Mouse (Mus musculus): ENCODE results near the gene Hip1r. TPM values are rescaled to one million over a fixed set of nuclear protein-coding genes. Genes with fewer than 3 reads are reported as not detected.
A peak's percentile ranks its signal among the peaks of the same experiment; 100 is the strongest.

The Hip1r gene
- polyA plus RNA-seq, 2 experiments = 7.2 to 7.6 TPM

- WGBS (ENCODE audit: insufficient replicate concordance) = 5% methylated on average over 7 of the region's 7 CpGs
- H3K4me2 ChIP-seq (ENCODE audit: low read depth) = peak overlapping the region; percentile 55
- ATAC-seq (ENCODE audit: insufficient read depth) = no peak
- TF ChIP-seq EP300 (IDR thresholded peaks at IDR 0.05; ENCODE audit: low read depth) (0 out of 2 replicates have a peak, but pooled peaks have one; percentile 5), CTCF (IDR thresholded peaks at IDR 0.05; ENCODE audit: low read depth) (no peak)
- peak overlapping the region; percentile 40; the same call in 1 of the 2 replicates for H3K9ac ChIP-seq (replicated peaks)
- peaks cover 45 to 75% of the 10 kb centered on the region in 2 experiments for H3K4me1 ChIP-seq (replicated peaks; ENCODE audit: control insufficient read depth in 2 of 2, insufficient read depth in 2 of 2, low read length in 1 of 2)
- peak overlapping the region in 1 of 2 experiments; percentile 2; a peak in 2 of 4 replicates for H3K4me3 ChIP-seq (ENCODE audit: insufficient read depth in 1 of 2, low read depth in 2 of 2, low read length in 2 of 2)
- no peaks in the 10 kb centered on the region for H3K9me3 ChIP-seq (ENCODE audit: control insufficient read depth, low read length)
- DNase-seq (ENCODE audit: low read depth in 3 of 3, low spot score in 3 of 3) = no peak
- no peaks in the 10 kb centered on the region for H3K27me3 ChIP-seq (ENCODE audit: control insufficient read depth, insufficient read depth, low read length)
- peak overlapping the region; percentile 39 for H3K27ac ChIP-seq
- no peaks in the 10 kb centered on the region; the same call in 1 of the 2 replicates for H3K36me3 ChIP-seq (replicated peaks; ENCODE audit: control insufficient read depth, insufficient read depth, low read depth)
Observed at GRCm38 (mm10) chr5:124022365-124022764, 48.9 kb downstream of the Hip1r start.

GRCm38 (mm10) chr5:124024677-124025076 lies 51.2 kb downstream of the Hip1r start:
- Histone ChIP-seq H3K36me3 (replicated peaks; ENCODE audit: control insufficient read depth, insufficient read depth, low read depth) (no peaks in the 10 kb centered on the region; the same call in 1 of the 2 replicates), H3K27ac (0 out of 2 replicates have a peak overlapping the region, but pooled peaks have one; percentile 12), H3K9ac (replicated peaks) (no peak overlapping the region), H3K4me3 (ENCODE audit: insufficient read depth in 1 of 2, low read depth in 2 of 2, low read length in 2 of 2) (no peak overlapping the region), H3K9me3 (ENCODE audit: control insufficient read depth, low read length) (no peaks in the 10 kb centered on the region), H3K27me3 (ENCODE audit: control insufficient read depth, insufficient read depth, low read length) (no peaks in the 10 kb centered on the region), H3K4me1 (replicated peaks; ENCODE audit: control insufficient read depth in 2 of 2, insufficient read depth in 2 of 2, low read length in 1 of 2) (peaks cover 38 to 74% of the 10 kb centered on the region in 2 experiments), H3K4me2 (ENCODE audit: low read depth) (no peak overlapping the region)
- TF ChIP-seq EP300 (IDR thresholded peaks at IDR 0.05; ENCODE audit: low read depth) = no peak
- no peak for DNase-seq (ENCODE audit: low read depth in 3 of 3, low spot score in 3 of 3)
- WGBS (ENCODE audit: insufficient replicate concordance) = 81% methylated on average over 6 of the region's 6 CpGs
- no peak for ATAC-seq (ENCODE audit: insufficient read depth)

GRCm38 (mm10) chr5:124025146-124025545 lies 51.7 kb downstream of the Hip1r start:
- H3K27me3 ChIP-seq (ENCODE audit: control insufficient read depth, insufficient read depth, low read length) = no peaks in the 10 kb centered on the region
- no peaks in the 10 kb centered on the region for H3K9me3 ChIP-seq (ENCODE audit: control insufficient read depth, low read length)
- ATAC-seq (ENCODE audit: insufficient read depth) = no peak
- DNase-seq (ENCODE audit: low read depth in 3 of 3, low spot score in 3 of 3) = no peak
- WGBS (ENCODE audit: insufficient replicate concordance) = 56% methylated on average over 9 of the region's 9 CpGs
- TF ChIP-seq EP300 (IDR thresholded peaks at IDR 0.05; ENCODE audit: low read depth) = no peak
- no peak for TF ChIP-seq CTCF (IDR thresholded peaks at IDR 0.05; ENCODE audit: low read depth)
- no peaks in the 10 kb centered on the region; the same call in none of the 2 replicates for H3K36me3 ChIP-seq (replicated peaks; ENCODE audit: control insufficient read depth, insufficient read depth, low read depth)
- no peak overlapping the region for H3K4me3 ChIP-seq (ENCODE audit: insufficient read depth in 1 of 2, low read depth in 2 of 2, low read length in 2 of 2)
- H3K4me1 ChIP-seq (replicated peaks; ENCODE audit: control insufficient read depth in 2 of 2, insufficient read depth in 2 of 2, low read length in 1 of 2) = peaks cover 39 to 73% of the 10 kb centered on the region in 2 experiments
- no peak overlapping the region for H3K4me2 ChIP-seq (ENCODE audit: low read depth)
- H3K9ac ChIP-seq (replicated peaks) = no peak overlapping the region
- H3K27ac ChIP-seq = 0 out of 2 replicates have a peak overlapping the region, but pooled peaks have one; percentile 12

- Histone ChIP-seq H3K4me1 (replicated peaks; ENCODE audit: control insufficient read depth in 2 of 2, insufficient read depth in 2 of 2, low read length in 1 of 2) (peaks cover 40 to 75% of the 10 kb centered on the region in 2 experiments), H3K27me3 (ENCODE audit: control insufficient read depth, insufficient read depth, low read length) (no peaks in the 10 kb centered on the region), H3K9me3 (ENCODE audit: control insufficient read depth, low read length) (no peaks in the 10 kb centered on the region), H3K4me3 (ENCODE audit: insufficient read depth in 1 of 2, low read depth in 2 of 2, low read length in 2 of 2) (no peak overlapping the region), H3K27ac (no peak overlapping the region), H3K4me2 (ENCODE audit: low read depth) (0 out of 2 replicates have a peak overlapping the region, but pooled peaks have one; percentile 16), H3K9ac (replicated peaks) (no peak overlapping the region), H3K36me3 (replicated peaks; ENCODE audit: control insufficient read depth, insufficient read depth, low read depth) (no peaks in the 10 kb centered on the region; the same call in none of the 2 replicates)
- ATAC-seq (ENCODE audit: insufficient read depth) (no peak), DNase-seq (ENCODE audit: low read depth in 3 of 3, low spot score in 3 of 3) (no peak)
- TF ChIP-seq EP300 (IDR thresholded peaks at IDR 0.05; ENCODE audit: low read depth) = no peak
- TF ChIP-seq CTCF (IDR thresholded peaks at IDR 0.05; ENCODE audit: low read depth) = no peak
- WGBS (ENCODE audit: insufficient replicate concordance) = 80% methylated on average over 15 of the region's 15 CpGs
Observed at GRCm38 (mm10) chr5:124025587-124026441, 52.4 kb downstream of the Hip1r start.

GRCm38 (mm10) chr5:124026568-124026967 lies 53.1 kb downstream of the Hip1r start:
- Histone ChIP-seq H3K27ac (no peak overlapping the region), H3K36me3 (replicated peaks; ENCODE audit: control insufficient read depth, insufficient read depth, low read depth) (no peaks in the 10 kb centered on the region; the same call in none of the 2 replicates), H3K4me3 (ENCODE audit: insufficient read depth in 1 of 2, low read depth in 2 of 2, low read length in 2 of 2) (no peak overlapping the region), H3K9me3 (ENCODE audit: control insufficient read depth, low read length) (no peaks in the 10 kb centered on the region), H3K27me3 (ENCODE audit: control insufficient read depth, insufficient read depth, low read length) (no peaks in the 10 kb centered on the region), H3K4me1 (replicated peaks; ENCODE audit: control insufficient read depth in 2 of 2, insufficient read depth in 2 of 2, low read length in 1 of 2) (peaks cover 39 to 70% of the 10 kb centered on the region in 2 experiments), H3K4me2 (ENCODE audit: low read depth) (no peak overlapping the region), H3K9ac (replicated peaks) (no peak overlapping the region)
- no peak for DNase-seq (ENCODE audit: low read depth in 3 of 3, low spot score in 3 of 3)
- no peak for TF ChIP-seq EP300 (IDR thresholded peaks at IDR 0.05; ENCODE audit: low read depth)
- TF ChIP-seq CTCF (IDR thresholded peaks at IDR 0.05; ENCODE audit: low read depth) = no peak
- WGBS (ENCODE audit: insufficient replicate concordance) = 72% methylated on average over 5 of the region's 5 CpGs
- ATAC-seq (ENCODE audit: insufficient read depth) = no peak
